Mouse (Mus musculus) adrenal gland, postnatal 14 days (tissue): ENCODE results near the gene Krtap4-1. TPM values are rescaled to one million over a fixed set of nuclear protein-coding genes. Genes with fewer than 3 reads are reported as not detected.
"Not testable (repeated sequence)": the region's sequence is repeated elsewhere in the genome, so short reads cannot be mapped to it uniquely, and the experiment has no call there.

ENCODE experiments used
- DNase-seq: peaks from one replicate; pipeline ENCODE4 v3.0.0; 2021; ENCODE audit warnings: mixed read lengths
- long read RNA-seq, 2 experiments: library from polyadenylated mRNA; stranded (forward); transcript quantifications; one replicate each; pipeline ENCODE4 v2.0.0; 2021
- total RNA-seq: library from RNA; stranded (reverse); gene quantifications from 2 replicates; pipeline ENCODE4 v1.2.3, GENCODE M21; 2021

Krtap4-1 gene
- total RNA-seq, result not detected in 2 replicates
- long read RNA-seq, experiment 1, result 0 reads
- long read RNA-seq, experiment 2, result 0 reads

- no peak for DNase-seq
Observed at GRCm38 (mm10) chr11:99628138-99628537, at the start of gene Krtap4-1. Krtap4-1 (minus strand) TSS chr11:99628238.

- no peak for DNase-seq
Observed at GRCm38 (mm10) chr11:99665860-99666259, 37.8 kb upstream of the Krtap4-1 start, which contains the start of gene Krtap4-6. Krtap4-6 (minus strand) TSS chr11:99665960.

GRCm38 (mm10) chr11:99662802-99663201 lies 34.8 kb upstream of the Krtap4-1 start:
- DNase-seq, result no peak

- DNase-seq, result no peak
Observed at GRCm38 (mm10) chr11:99659256-99659655, 31.2 kb upstream of the Krtap4-1 start.

GRCm38 (mm10) chr11:99658467-99659010 lies 30.5 kb upstream of the Krtap4-1 start, which contains the start of gene Gm11563:
Gm11563 (minus strand) TSS chr11:99658960.
- DNase-seq, result not testable (repeated sequence)

- no peak for DNase-seq
Observed at GRCm38 (mm10) chr11:99657051-99657450, 29.0 kb upstream of the Krtap4-1 start.

GRCm38 (mm10) chr11:99650136-99650535 lies 22.1 kb upstream of the Krtap4-1 start, which contains the start of gene Gm11555:
Gm11555 (minus strand) TSS chr11:99650236.
- no peak for DNase-seq

- DNase-seq, result no peak
Observed at GRCm38 (mm10) chr11:99646444-99646843, 18.4 kb upstream of the Krtap4-1 start.

- DNase-seq, result no peak
Observed at GRCm38 (mm10) chr11:99644351-99644750, 16.3 kb upstream of the Krtap4-1 start.

- not testable (repeated sequence) for DNase-seq
Observed at GRCm38 (mm10) chr11:99643635-99644139, 15.6 kb upstream of the Krtap4-1 start, which contains the start of gene Krtap4-7. Krtap4-7 (minus strand) TSS chr11:99644089.

- no peak for DNase-seq
Observed at GRCm38 (mm10) chr11:99640926-99641325, 12.9 kb upstream of the Krtap4-1 start.

- no peak for DNase-seq
Observed at GRCm38 (mm10) chr11:99637086-99637485, 9.0 kb upstream of the Krtap4-1 start.

- DNase-seq, result no peak
Observed at GRCm38 (mm10) chr11:99634653-99635134, 6.7 kb upstream of the Krtap4-1 start, which contains the start of gene Krtap4-2. Krtap4-2 (minus strand) TSS chr11:99635084.

- no peak for DNase-seq
Observed at GRCm38 (mm10) chr11:99633293-99633692, 5.3 kb upstream of the Krtap4-1 start.

- DNase-seq, result no peak
Observed at GRCm38 (mm10) chr11:99630890-99631289, 2.9 kb upstream of the Krtap4-1 start.

- no peak for DNase-seq
Observed at GRCm38 (mm10) chr11:99620335-99620734, 7.7 kb downstream of the Krtap4-1 start, which contains the start of gene Gm11562. Gm11562 (minus strand) TSS chr11:99620435.

- no peak for DNase-seq
Observed at GRCm38 (mm10) chr11:99614796-99615363, 13.2 kb downstream of the Krtap4-1 start, which contains the start of gene Krtap2-4. Krtap2-4 (minus strand) TSS chr11:99614846.

- DNase-seq, result not testable (repeated sequence)
Observed at GRCm38 (mm10) chr11:99610089-99610488, 17.9 kb downstream of the Krtap4-1 start, which contains the start of gene Gm11937. Gm11937 (minus strand) TSS chr11:99610189.

GRCm38 (mm10) chr11:99609126-99609525 lies 18.9 kb downstream of the Krtap4-1 start:
- no peak for DNase-seq

GRCm38 (mm10) chr11:99603208-99603607 lies 24.8 kb downstream of the Krtap4-1 start, which contains the start of gene Gm11938:
Gm11938 (minus strand) TSS chr11:99603308.
- not testable (repeated sequence) for DNase-seq

GRCm38 (mm10) chr11:99597742-99598141 lies 30.3 kb downstream of the Krtap4-1 start, which contains the start of gene Krtap9-3:
Krtap9-3 (minus strand) TSS chr11:99598105.
- not testable (repeated sequence) for DNase-seq

- DNase-seq, result no peak
Observed at GRCm38 (mm10) chr11:99590981-99591380, 37.1 kb downstream of the Krtap4-1 start, which contains the start of gene Krtap1-3. Krtap1-3 (minus strand) TSS chr11:99591339.

- DNase-seq, result no peak
Observed at GRCm38 (mm10) chr11:99585096-99585495, 42.9 kb downstream of the Krtap4-1 start.
